Mouse (Mus musculus) midbrain, postnatal 0 days (tissue): Measurements from ENCODE around the gene Gm3336. TPM values are rescaled to one million over a fixed set of nuclear protein-coding genes. Genes with fewer than 3 reads are reported as not detected.

Experiments used
- ATAC-seq: fragments of 200-750 bp; cut with Nextera tagmentation; 2 replicates; pipeline ENCODE4 v1.8.0; 2017; ENCODE audit warnings: moderate number of reproducible peaks, mild to moderate bottlenecking, moderate TSS enrichment, moderate library complexity; ENCODE audit not compliant: low FRiP score
- DNase-seq: peaks from one replicate; pipeline ENCODE4 v3.0.0-alpha.2; 2015; ENCODE audit warnings: low spot score
- H3K27ac ChIP-seq: fragments of 300-500 bp; sonication (generic); 2 replicates; pipeline ENCODE4 v1.5.1; 2014; ENCODE audit warnings: low read depth, mild to moderate bottlenecking, low read length, mixed read lengths
- H3K27me3 ChIP-seq: fragments of 300-500 bp; sonication (generic); 2 replicates; pipeline ENCODE4 v1.6.1; 2014; ENCODE audit warnings: low read length, control low read depth, mixed read lengths; ENCODE audit not compliant: insufficient read depth
- H3K36me3 ChIP-seq: fragments of 300-500 bp; sonication (generic); 2 replicates; pipeline ENCODE4 v1.6.1; 2014; ENCODE audit warnings: low read length, control low read depth, mixed read lengths; ENCODE audit not compliant: insufficient read depth
- H3K4me1 ChIP-seq: fragments of 300-500 bp; sonication (generic); 2 replicates; pipeline ENCODE4 v1.6.1; 2014; ENCODE audit warnings: mild to moderate bottlenecking, control low read depth, antibody characterized with exemption, low read length, mixed read lengths; ENCODE audit not compliant: insufficient read depth
- H3K4me2 ChIP-seq: fragments of 300-500 bp; sonication (generic); 2 replicates; pipeline ENCODE4 v1.6.1; 2014; ENCODE audit warnings: low read depth, mild to moderate bottlenecking, low read length, mixed read lengths; ENCODE audit not compliant: poor library complexity, severe bottlenecking
- H3K4me3 ChIP-seq: fragments of 300-500 bp; sonication (generic); 2 replicates; pipeline ENCODE4 v1.5.1; 2014; ENCODE audit warnings: low read depth, mild to moderate bottlenecking, low read length, moderate library complexity
- H3K9ac ChIP-seq: fragments of 300-500 bp; sonication (generic); replicated peaks from 2 replicates; pipeline ENCODE4 v1.6.1; 2014; ENCODE audit warnings: mild to moderate bottlenecking, low read length, moderate library complexity, mixed read lengths; ENCODE audit not compliant: poor library complexity, severe bottlenecking
- H3K9me3 ChIP-seq: fragments of 300-500 bp; sonication (generic); 2 replicates; pipeline ENCODE4 v1.6.1; 2016; ENCODE audit warnings: low read length, control low read depth
- CTCF ChIP-seq: IDR thresholded peaks from 2 replicates; pipeline ENCODE4 v1.5.1; 2016; ENCODE audit warnings: antibody characterized with exemption, mild to moderate bottlenecking
- WGBS: fragments of 180-500 bp; shearing (Covaris S2); extraction: QIAGEN DNeasy Blood & Tissue Kit; methylation state at CpG from one replicate; pipeline ENCODE4 v1.1.7; 2014; 5-methylcytosine and 5-hydroxymethylcytosine counted together
- polyA plus RNA-seq: library from polyadenylated mRNA; unstranded; fragments of >200 nt; fragmentation: Nextera tagmentation; extraction: Ambion mirVana; gene quantifications from 2 replicates; pipeline ENCODE4 v1.2.1, GENCODE M21; 2015
- total RNA-seq: library from RNA; depleted of rRNA; stranded (reverse); fragments of >200 nt; gene quantifications from 2 replicates; pipeline ENCODE4 v1.2.3, GENCODE M21; 2014

Gene Gm3336
- total and polyA plus RNA-seq, 2 experiments from 2014 or later, result not detected

DNA sequence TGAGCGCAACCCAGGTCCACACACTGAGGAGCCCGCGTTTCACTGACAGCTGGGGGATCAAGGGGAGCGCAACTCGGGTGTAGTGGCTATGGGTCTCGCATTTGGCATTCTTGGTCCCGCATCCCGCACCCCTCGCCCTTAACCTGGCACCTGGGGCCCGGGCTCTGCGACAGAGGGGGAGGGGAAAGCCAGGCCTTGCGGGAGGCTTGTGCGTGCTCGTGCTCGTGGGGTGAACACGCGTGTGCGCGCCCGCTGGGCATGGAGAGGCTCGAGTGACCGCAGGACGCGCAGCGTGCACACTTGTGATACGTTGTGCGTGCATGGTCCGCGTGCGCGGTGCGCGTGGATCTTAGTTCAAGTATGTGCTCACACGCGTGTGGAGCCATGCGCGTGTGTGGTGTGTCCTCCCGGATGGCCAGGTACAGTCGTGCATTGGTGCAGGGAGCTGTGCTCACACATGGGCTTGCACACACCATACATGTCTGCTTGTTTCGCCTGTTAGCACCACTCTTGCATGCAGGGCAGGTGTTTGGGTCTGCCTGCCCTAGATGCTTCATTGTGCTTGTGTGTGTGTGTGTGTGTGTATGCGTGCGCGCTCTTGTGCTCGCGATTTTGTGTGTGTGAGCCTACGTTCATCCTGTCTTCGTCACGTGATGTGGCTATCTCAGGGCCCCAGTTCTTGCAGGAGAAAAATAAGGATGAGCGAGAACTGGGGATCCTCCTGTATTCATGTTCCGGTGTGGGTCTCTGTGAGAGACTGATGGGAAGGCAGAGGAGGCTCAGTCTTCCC lies 36.7 kb downstream of the Gm3336 start:
- 11% methylated on average over 50 of the region's 50 CpGs for WGBS
- peak; percentile 72 for ATAC-seq
- peaks cover 7% of the 10 kb centered on the region; the same call in 1 of the 2 replicates for H3K4me1 ChIP-seq

DNA sequence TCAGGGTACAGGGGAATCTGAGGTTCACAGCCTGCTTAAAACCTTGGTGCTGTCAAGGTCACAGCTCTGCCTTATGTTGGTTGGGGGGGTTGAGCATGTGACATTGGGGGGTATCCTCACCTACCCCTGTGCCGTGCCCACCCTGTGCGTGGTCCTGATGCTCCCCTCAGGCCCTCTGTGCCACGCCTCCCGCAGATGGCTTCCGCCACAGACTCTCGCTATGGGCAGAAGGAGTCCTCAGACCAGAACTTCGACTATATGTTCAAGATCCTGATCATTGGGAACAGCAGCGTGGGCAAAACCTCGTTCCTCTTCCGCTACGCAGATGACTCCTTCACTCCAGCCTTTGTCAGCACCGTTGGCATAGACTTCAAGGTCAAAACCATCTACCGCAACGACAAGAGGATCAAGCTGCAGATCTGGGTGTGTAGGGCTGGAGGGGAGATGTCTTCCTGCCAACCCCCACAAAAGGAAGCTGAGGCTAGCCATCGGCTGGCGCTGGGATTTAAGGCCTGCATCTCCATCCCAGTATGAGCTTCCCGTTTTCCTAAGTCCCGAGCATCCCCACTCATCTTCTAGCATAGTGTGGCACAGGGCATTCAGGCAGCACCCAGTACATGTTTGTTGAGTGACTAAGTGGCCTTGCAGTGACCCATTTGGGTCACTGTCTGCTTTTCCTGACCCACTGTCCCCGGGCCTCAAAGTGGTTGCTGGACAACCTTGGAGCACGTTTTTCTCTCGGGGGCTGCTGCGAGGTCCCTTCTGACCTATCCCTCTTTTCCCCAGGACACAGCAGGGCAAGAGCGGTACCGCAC lies 37.5 kb downstream of the Gm3336 start:
- TF ChIP-seq CTCF, result no peak
- no peak overlapping the region for H3K27ac ChIP-seq

More for the DNA sequence above, 36.7 kb downstream of the Gm3336 start:
- H3K4me3 ChIP-seq, result peak overlapping the region; percentile 74
- peak overlapping the region; percentile 68 for H3K4me2 ChIP-seq
- H3K36me3 ChIP-seq, result peaks cover 25% of the 10 kb centered on the region
- H3K27me3 ChIP-seq, result no peaks in the 10 kb centered on the region
- no peaks in the 10 kb centered on the region for H3K9me3 ChIP-seq
- peak overlapping the region; percentile 95 for H3K27ac ChIP-seq
- peak overlapping the region; percentile 99 for H3K9ac ChIP-seq
- DNase-seq, result peak; percentile 86
- no peak for TF ChIP-seq CTCF

DNA sequence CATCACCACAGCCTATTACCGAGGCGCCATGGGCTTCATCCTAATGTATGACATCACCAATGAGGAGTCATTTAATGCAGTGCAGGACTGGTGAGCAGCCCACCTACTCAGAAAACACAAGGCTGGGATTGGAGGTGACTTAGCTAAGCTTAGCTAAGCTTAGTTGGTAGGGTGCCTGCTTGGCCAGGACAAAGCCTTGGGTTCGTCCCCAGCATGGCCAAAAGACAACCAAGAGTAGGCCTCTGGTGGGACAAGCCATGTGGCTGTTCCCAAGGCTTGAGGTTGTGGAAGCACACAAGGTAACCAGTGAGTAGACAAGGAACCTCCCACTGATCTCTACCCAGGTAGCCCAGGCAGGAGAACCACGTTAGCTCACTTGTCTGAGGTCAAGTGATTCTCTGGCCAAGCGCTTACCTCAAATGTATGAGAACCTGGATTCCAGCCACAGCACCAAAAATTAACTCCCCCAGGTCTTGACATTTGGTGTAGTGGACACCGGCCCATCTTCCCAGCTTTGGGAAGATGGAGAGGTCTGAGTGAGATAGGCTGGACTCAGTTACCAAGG lies 38.2 kb downstream of the Gm3336 start:
- TF ChIP-seq CTCF, result no peak
- Histone ChIP-seq H3K4me2 (no peak overlapping the region), H3K27me3 (no peaks in the 10 kb centered on the region), H3K27ac (no peak overlapping the region), H3K9me3 (no peaks in the 10 kb centered on the region), H3K4me1 (peaks cover 10% of the 10 kb centered on the region; the same call in 1 of the 2 replicates), H3K36me3 (peaks cover 25% of the 10 kb centered on the region), H3K9ac (no peak overlapping the region), H3K4me3 (no peak overlapping the region)
- no peak for DNase-seq
- no peak for ATAC-seq
- 93% methylated on average over 6 of the region's 6 CpGs for WGBS

More for the DNA sequence above, 37.5 kb downstream of the Gm3336 start:
- H3K27me3 ChIP-seq, result no peaks in the 10 kb centered on the region
- no peak for DNase-seq
- peak overlapping the region; percentile 68 for H3K4me2 ChIP-seq
- peaks cover 10% of the 10 kb centered on the region; the same call in 1 of the 2 replicates for H3K4me1 ChIP-seq
- ATAC-seq, result no peak
- 83% methylated on average over 24 of the region's 24 CpGs for WGBS
- H3K9ac ChIP-seq, result peak overlapping the region; percentile 99
- no peaks in the 10 kb centered on the region for H3K9me3 ChIP-seq
- peak overlapping the region; percentile 74 for H3K4me3 ChIP-seq
- peaks cover 25% of the 10 kb centered on the region for H3K36me3 ChIP-seq

DNA sequence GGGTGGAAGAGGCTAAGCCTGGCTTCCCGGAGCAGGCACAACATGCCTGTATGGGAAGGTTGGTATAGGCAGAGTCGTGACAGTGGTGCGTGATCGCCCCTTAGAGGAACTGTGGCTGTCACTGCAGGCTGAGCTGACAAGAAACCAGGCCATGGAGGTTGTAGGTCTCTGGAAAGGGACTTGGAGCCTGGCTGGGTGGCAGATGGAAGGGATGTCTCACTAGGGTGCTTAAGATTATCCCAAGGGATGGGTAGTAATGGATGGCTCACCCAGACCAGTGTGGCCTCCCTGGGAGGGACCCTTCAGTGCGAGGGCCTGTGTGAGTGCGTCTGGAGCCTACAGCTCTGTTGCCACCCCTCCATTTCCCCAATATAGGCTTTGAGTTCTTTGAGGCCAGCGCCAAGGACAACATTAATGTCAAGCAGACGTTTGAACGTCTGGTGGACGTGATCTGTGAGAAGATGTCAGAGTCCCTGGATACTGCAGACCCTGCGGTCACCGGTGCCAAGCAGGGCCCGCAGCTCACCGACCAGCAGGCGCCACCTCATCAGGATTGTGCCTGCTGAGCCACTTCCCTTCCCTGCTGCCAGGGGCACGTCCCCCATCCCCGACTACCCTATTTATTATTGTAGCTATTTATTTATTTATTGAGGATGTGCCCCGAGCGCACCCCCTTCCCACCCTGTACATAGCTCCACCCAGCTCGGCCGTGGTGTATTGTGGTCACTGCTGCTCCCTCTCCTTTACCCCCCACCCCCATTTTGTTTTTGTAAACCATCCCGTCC lies 39.4 kb downstream of the Gm3336 start:
- peak; percentile 51 for DNase-seq
- H3K27me3 ChIP-seq, result no peaks in the 10 kb centered on the region
- ATAC-seq, result no peak
- no peak overlapping the region for H3K4me2 ChIP-seq
- peaks cover 10% of the 10 kb centered on the region; the same call in 1 of the 2 replicates for H3K4me1 ChIP-seq
- H3K27ac ChIP-seq, result no peak overlapping the region
- peaks cover 25% of the 10 kb centered on the region for H3K36me3 ChIP-seq
- TF ChIP-seq CTCF, result peak; percentile 58
- 64% methylated on average over 22 of the region's 22 CpGs for WGBS
- H3K9ac ChIP-seq, result no peak overlapping the region
- H3K4me3 ChIP-seq, result no peak overlapping the region
- H3K9me3 ChIP-seq, result no peaks in the 10 kb centered on the region

DNA sequence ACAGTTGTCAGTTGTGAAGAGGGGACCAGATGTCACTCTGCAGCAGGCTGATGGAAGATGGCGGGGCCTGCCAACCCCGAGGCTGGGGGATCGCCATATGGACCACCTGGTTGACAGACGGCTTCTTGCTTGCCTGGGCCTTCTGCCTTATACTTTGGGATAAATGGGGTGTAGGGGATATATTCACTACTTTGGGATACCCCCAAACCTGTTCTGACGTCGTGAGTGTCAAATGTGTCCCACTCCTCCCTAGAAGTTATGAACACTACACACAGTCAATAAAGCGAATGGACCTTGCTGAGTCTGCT lies 39.9 kb downstream of the Gm3336 start:
- peaks cover 25% of the 10 kb centered on the region for H3K36me3 ChIP-seq
- TF ChIP-seq CTCF, result no peak
- H3K27me3 ChIP-seq, result no peaks in the 10 kb centered on the region
- no peak overlapping the region for H3K4me2 ChIP-seq
- H3K27ac ChIP-seq, result no peak overlapping the region
- ATAC-seq, result no peak
- H3K4me3 ChIP-seq, result no peak overlapping the region
- no peaks in the 10 kb centered on the region for H3K9me3 ChIP-seq
- H3K9ac ChIP-seq, result no peak overlapping the region
- peaks cover 10% of the 10 kb centered on the region; the same call in 1 of the 2 replicates for H3K4me1 ChIP-seq
- peak; percentile 64 for DNase-seq
- 80% methylated on average over 7 of the region's 7 CpGs for WGBS
